Mouse (Mus musculus) effector memory CD4-positive, alpha-beta T cell, adult 5 months (primary cell): Measurements from ENCODE around the gene Gm45713. TPM values are rescaled to one million over a fixed set of nuclear protein-coding genes. Genes with fewer than 3 reads are reported as not detected.

Experiments used
- polyA plus RNA-seq: library from polyadenylated mRNA; unstranded; fragments of 100-300 nt; shearing (Covaris generic); gene quantifications from one replicate; pipeline ENCODE4 v1.2.1, GENCODE M21; 2017

The Gm45713 gene
- not detected for polyA plus RNA-seq

GRCm38 (mm10) chr7:45135993-45136567, at the start of gene Gm45713, which contains the start of gene Flt3l:
TSS of gene Gm45713 (minus strand) at chr7:45136231.
TSS of gene Flt3l (minus strand) at chr7:45136432.

GRCm38 (mm10) chr7:45180896-45181477, 45.0 kb upstream of the Gm45713 start, which contains the start of gene Pth2:
TSS of gene Pth2 (plus strand) at chr7:45180995.

DNA sequence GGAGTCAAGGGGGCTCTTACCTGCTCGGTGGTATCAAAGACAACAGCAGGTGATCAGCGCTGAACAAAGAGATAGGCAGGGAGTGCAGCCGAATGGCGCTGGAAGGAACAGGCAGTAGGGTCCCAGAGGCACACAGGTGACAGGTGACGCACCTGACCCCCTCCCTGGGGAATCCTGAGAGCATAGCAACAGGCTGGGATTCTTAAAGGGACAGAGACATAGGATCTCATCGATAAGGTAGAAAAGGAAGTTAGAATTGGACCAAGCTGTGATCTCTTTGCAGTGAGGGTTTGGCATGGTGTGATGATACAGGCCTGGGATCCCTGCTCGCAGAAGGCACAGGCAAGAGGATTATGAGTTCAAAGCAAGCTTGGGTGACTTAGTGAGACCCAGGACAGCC, 43.4 kb upstream of the Gm45713 start, which contains the start of gene Gfy:
Gene Gfy, minus strand, starts transcription at position 101 of the 400 bp plus-strand sequence.

GRCm38 (mm10) chr7:45163735-45164490, 27.9 kb upstream of the Gm45713 start, which contains the start of gene Slc17a7:
TSS of gene Slc17a7 (plus strand) at chr7:45163949.

GRCm38 (mm10) chr7:45154096-45154992, 18.3 kb upstream of the Gm45713 start, which contains the start of the genes Pih1d1 and Aldh16a1:
TSS of gene Pih1d1 (plus strand) at chr7:45154303.
TSS of gene Aldh16a1 (minus strand) at chr7:45154584.

GRCm38 (mm10) chr7:45128624-45129246, 7.3 kb downstream of the Gm45713 start, which contains the start of gene Rpl13a:
TSS of gene Rpl13a (minus strand) at chr7:45128761.

DNA sequence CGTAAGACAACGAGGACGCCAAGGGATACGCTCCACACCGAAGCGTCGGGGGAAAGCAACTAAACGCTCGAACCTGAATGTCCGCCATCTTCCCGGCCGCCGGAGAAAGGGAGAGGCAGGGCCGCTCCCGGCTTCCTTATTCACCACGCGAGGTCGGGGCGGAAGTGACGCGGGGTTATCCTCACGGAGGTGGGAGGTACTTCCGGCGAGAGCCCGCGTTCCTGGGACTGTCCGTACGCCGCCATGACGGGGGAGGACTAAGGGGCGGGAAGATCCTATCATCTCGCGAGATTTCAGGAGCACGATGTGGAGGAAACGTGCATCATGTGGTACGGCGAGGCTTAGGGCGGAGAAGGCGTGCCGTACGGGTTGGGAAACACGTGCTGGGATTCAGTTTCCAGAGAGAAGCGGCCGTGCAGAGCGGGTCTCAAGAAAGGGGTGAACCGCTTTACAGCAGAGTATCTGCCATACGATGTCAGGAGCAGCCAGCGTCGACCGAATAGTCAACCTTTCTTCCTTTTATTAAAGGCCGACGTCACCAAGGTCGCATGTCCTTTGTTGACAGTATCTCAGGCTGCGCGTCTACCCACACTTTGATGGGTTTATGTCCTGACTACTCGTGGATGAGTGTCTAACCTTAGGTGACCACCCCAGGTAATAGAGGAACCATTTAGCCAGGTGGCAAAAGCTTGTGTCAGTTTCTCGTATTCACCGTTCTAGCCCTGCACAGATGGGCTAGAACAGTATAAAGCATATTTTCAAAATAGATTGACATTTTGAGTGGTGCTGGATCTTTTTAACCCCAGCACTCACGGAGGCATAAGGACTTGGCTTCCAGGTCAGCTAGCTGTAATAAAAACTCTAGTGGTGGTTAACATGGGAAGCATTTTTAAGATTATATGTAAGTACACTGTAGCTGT, 11.5 kb downstream of the Gm45713 start, which contains the start of gene Rps11:
Gene Rps11, minus strand, starts transcription at position 216 of the 920 bp plus-strand sequence.

DNA sequence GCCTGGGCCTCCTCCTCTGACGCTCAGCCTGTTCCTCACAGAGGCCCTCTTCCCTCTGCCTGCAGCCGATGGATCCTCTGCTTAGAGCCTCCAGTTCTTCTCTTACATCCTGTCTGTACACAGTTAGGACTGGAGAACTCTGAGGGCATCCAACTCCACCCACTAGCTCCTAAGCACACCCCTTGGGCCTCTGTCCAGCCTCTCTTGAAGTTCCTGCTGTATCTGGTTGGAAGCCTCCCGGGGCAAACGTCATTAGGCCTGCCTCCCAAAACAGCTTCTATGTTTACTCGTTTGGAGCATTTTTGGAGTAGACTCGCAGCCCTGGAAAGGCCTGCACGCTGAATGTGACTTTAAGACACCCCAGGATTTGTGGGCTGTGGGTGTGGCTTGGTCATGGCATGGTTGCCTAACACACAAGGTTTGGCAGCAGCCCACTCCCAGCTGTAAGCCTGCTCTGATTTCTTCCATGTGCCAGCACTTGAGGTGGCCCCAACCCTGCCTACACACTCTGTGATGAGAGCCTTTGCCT, 32.3 kb downstream of the Gm45713 start, which contains the start of gene Fcgrt:
Gene Fcgrt, minus strand, starts transcription at position 200 of the 529 bp plus-strand sequence.

GRCm38 (mm10) chr7:45092048-45092447, 44.0 kb downstream of the Gm45713 start, which contains the start of gene Rcn3:
TSS of gene Rcn3 (minus strand) at chr7:45092221.

Other genes starting within 250 kb of the Gm45713 start
- 54.0 TPM for gene Med25, start 243.5 kb downstream of the Gm45713 start, polyA plus RNA-seq
- gene Fuz, start 240.2 kb downstream of the Gm45713 start, polyA plus RNA-seq = 19.8 TPM
- gene Ap2a1, start 206.7 kb downstream of the Gm45713 start, polyA plus RNA-seq = 48.2 TPM
- gene Tsks, start 193.0 kb downstream of the Gm45713 start, polyA plus RNA-seq = not detected
- 0.44 TPM for gene Cpt1c, start 161.4 kb downstream of the Gm45713 start, polyA plus RNA-seq
- gene Prmt1, start 149.7 kb downstream of the Gm45713 start, polyA plus RNA-seq = 120 TPM
- gene Irf3, start 138.6 kb downstream of the Gm45713 start, polyA plus RNA-seq = 121 TPM
- 11.6 TPM for gene Bcl2l12, start 137.5 kb downstream of the Gm45713 start, polyA plus RNA-seq
- gene Scaf1, start 119.9 kb downstream of the Gm45713 start, polyA plus RNA-seq = 24.6 TPM
- 21.5 TPM for gene Rras, start 118.3 kb downstream of the Gm45713 start, polyA plus RNA-seq
- 2.0 TPM for gene Prr12, start 83.3 kb downstream of the Gm45713 start, polyA plus RNA-seq
- 85.4 TPM for gene Nosip, start 73.8 kb downstream of the Gm45713 start, polyA plus RNA-seq
- gene Prrg2, start 73.6 kb downstream of the Gm45713 start, polyA plus RNA-seq = 1.2 TPM
- gene Rcn3, start 44.0 kb downstream of the Gm45713 start, polyA plus RNA-seq = 4.0 TPM
- 5.7 TPM for gene Fcgrt, start 32.4 kb downstream of the Gm45713 start, polyA plus RNA-seq
- 1,926 TPM for gene Rps11, start 11.8 kb downstream of the Gm45713 start, polyA plus RNA-seq
- gene Rpl13a, start 7.5 kb downstream of the Gm45713 start, polyA plus RNA-seq = 3,339 TPM
- gene Flt3l, start 201 bp upstream of the Gm45713 start, polyA plus RNA-seq = 136 TPM
- gene Pih1d1, start 18.1 kb upstream of the Gm45713 start, polyA plus RNA-seq = 26.1 TPM
- 34.3 TPM for gene Aldh16a1, start 18.4 kb upstream of the Gm45713 start, polyA plus RNA-seq
- not detected for gene Slc17a7, start 27.7 kb upstream of the Gm45713 start, polyA plus RNA-seq
- gene Gfy, start 43.3 kb upstream of the Gm45713 start, polyA plus RNA-seq = not detected
- not detected for gene Pth2, start 44.8 kb upstream of the Gm45713 start, polyA plus RNA-seq
- not detected for gene Ccdc155, start 68.7 kb upstream of the Gm45713 start, polyA plus RNA-seq
- gene Dkkl1, start 75.9 kb upstream of the Gm45713 start, polyA plus RNA-seq = 32.1 TPM
- gene Tead2, start 79.5 kb upstream of the Gm45713 start, polyA plus RNA-seq = 1.2 TPM
- gene Cd37, start 102.9 kb upstream of the Gm45713 start, polyA plus RNA-seq = 391 TPM
- gene Slc6a16, start 104.9 kb upstream of the Gm45713 start, polyA plus RNA-seq = not detected
- gene Slc6a21, start 141.3 kb upstream of the Gm45713 start, polyA plus RNA-seq = not detected
- gene Trpm4, start 197.5 kb upstream of the Gm45713 start, polyA plus RNA-seq = 5.3 TPM
- gene Hrc, start 199.1 kb upstream of the Gm45713 start, polyA plus RNA-seq = not detected
- 0.30 TPM for gene Ppfia3, start 230.8 kb upstream of the Gm45713 start, polyA plus RNA-seq
- not detected for gene Lin7b, start 234.4 kb upstream of the Gm45713 start, polyA plus RNA-seq